Mouse (Mus musculus): Measurements from ENCODE around the gene Ap1b1. TPM values are rescaled to one million over a fixed set of nuclear protein-coding genes. Genes with fewer than 3 reads are reported as not detected.

Ap1b1 gene
- 10 to 100 TPM; 41.3 to 48.7 TPM for total RNA-seq (2021)
- long read RNA-seq, experiment 1, full-length matches to known transcripts = 40 of 70 reads
- long read RNA-seq, experiment 1, partial matches to known transcripts = 21 of 70 reads
- long read RNA-seq, experiment 1, other reads (novel, unspliced or antisense) = 9 of 70 reads
- long read RNA-seq, experiment 2, full-length matches to known transcripts = 25 of 49 reads
- long read RNA-seq, experiment 2, partial matches to known transcripts = 18 of 49 reads
- long read RNA-seq, experiment 2, other reads (novel, unspliced or antisense) = 6 of 49 reads

- DNase-seq (ENCODE audit: low spot score) = peak; percentile 91
Observed at GRCm38 (mm10) chr11:4986695-4987486, at the start of gene Ap1b1. TSS of gene Ap1b1 (plus strand) at chr11:4986824.

- DNase-seq (ENCODE audit: low spot score) = no peak
Observed at GRCm38 (mm10) chr11:4946530-4946929, 40.1 kb upstream of the Ap1b1 start.

GRCm38 (mm10) chr11:4946947-4947812 lies 39.4 kb upstream of the Ap1b1 start:
- peak; percentile 9 for DNase-seq (ENCODE audit: low spot score)

- DNase-seq (ENCODE audit: low spot score) = no peak
Observed at GRCm38 (mm10) chr11:4947813-4948174, 38.8 kb upstream of the Ap1b1 start, which contains the start of gene Nefh. TSS of gene Nefh (minus strand) at chr11:4948064.

GRCm38 (mm10) chr11:4948792-4949191 lies 37.8 kb upstream of the Ap1b1 start:
- DNase-seq (ENCODE audit: low spot score) = no peak

- DNase-seq (ENCODE audit: low spot score) = no peak
Observed at GRCm38 (mm10) chr11:4949256-4950044, 37.2 kb upstream of the Ap1b1 start.

GRCm38 (mm10) chr11:4953401-4953800 lies 33.2 kb upstream of the Ap1b1 start:
- DNase-seq (ENCODE audit: low spot score) = no peak

- DNase-seq (ENCODE audit: low spot score) = no peak
Observed at GRCm38 (mm10) chr11:4953918-4954317, 32.7 kb upstream of the Ap1b1 start.

- DNase-seq (ENCODE audit: low spot score) = no peak
Observed at GRCm38 (mm10) chr11:4963099-4963808, 23.4 kb upstream of the Ap1b1 start.

GRCm38 (mm10) chr11:4966325-4966724 lies 20.3 kb upstream of the Ap1b1 start:
- DNase-seq (ENCODE audit: low spot score) = no peak

GRCm38 (mm10) chr11:4966888-4967287 lies 19.7 kb upstream of the Ap1b1 start:
- no peak for DNase-seq (ENCODE audit: low spot score)

- DNase-seq (ENCODE audit: low spot score) = no peak
Observed at GRCm38 (mm10) chr11:4967549-4967948, 19.1 kb upstream of the Ap1b1 start.

GRCm38 (mm10) chr11:4968376-4968775 lies 18.2 kb upstream of the Ap1b1 start:
- peak; percentile 33 for DNase-seq (ENCODE audit: low spot score)

- DNase-seq (ENCODE audit: low spot score) = peak; percentile 50
Observed at GRCm38 (mm10) chr11:4972967-4973870, 13.4 kb upstream of the Ap1b1 start.

- DNase-seq (ENCODE audit: low spot score) = no peak
Observed at GRCm38 (mm10) chr11:4973871-4974256, 12.8 kb upstream of the Ap1b1 start.

- no peak for DNase-seq (ENCODE audit: low spot score)
Observed at GRCm38 (mm10) chr11:4974376-4975122, 12.1 kb upstream of the Ap1b1 start.

- peak; percentile 61 for DNase-seq (ENCODE audit: low spot score)
Observed at GRCm38 (mm10) chr11:4975623-4976022, 11.0 kb upstream of the Ap1b1 start.

- no peak for DNase-seq (ENCODE audit: low spot score)
Observed at GRCm38 (mm10) chr11:4983010-4983409, 3.6 kb upstream of the Ap1b1 start.

GRCm38 (mm10) chr11:4983538-4983937 lies 3.1 kb upstream of the Ap1b1 start:
- DNase-seq (ENCODE audit: low spot score) = no peak
